Mouse (Mus musculus) neural tube, embryonic 14.5 days (tissue): ENCODE results near the gene Sema3a. TPM values are rescaled to one million over a fixed set of nuclear protein-coding genes. Genes with fewer than 3 reads are reported as not detected.

Source experiments
- ATAC-seq: fragments of 200-750 bp; cut with Nextera tagmentation; 2 replicates; pipeline ENCODE4 v1.8.0; 2017; ENCODE audit warnings: low read depth, mild to moderate bottlenecking, moderate TSS enrichment, moderate library complexity
- H3K27ac ChIP-seq: fragments of 300-500 bp; sonication (generic); 2 replicates; pipeline ENCODE4 v1.5.1; 2014; ENCODE audit warnings: low read depth, mild to moderate bottlenecking, control low read depth, low read length, moderate library complexity, mixed read lengths
- H3K27me3 ChIP-seq: fragments of 300-500 bp; sonication (generic); 2 replicates; pipeline ENCODE4 v1.6.1; 2014; ENCODE audit warnings: low read length; ENCODE audit not compliant: control insufficient read depth, insufficient read depth
- H3K36me3 ChIP-seq: fragments of 300-500 bp; sonication (generic); 2 replicates; pipeline ENCODE4 v1.6.1; 2014; ENCODE audit warnings: low read length, mixed read lengths; ENCODE audit not compliant: control insufficient read depth, insufficient read depth
- H3K4me1 ChIP-seq: fragments of 300-500 bp; sonication (generic); 2 replicates; pipeline ENCODE4 v1.6.1; 2014; ENCODE audit warnings: low read length; ENCODE audit not compliant: control insufficient read depth, insufficient read depth
- H3K4me2 ChIP-seq: fragments of 300-500 bp; sonication (generic); 2 replicates; pipeline ENCODE4 v1.6.1; 2014; ENCODE audit warnings: mild to moderate bottlenecking, low read depth, low read length, control low read depth
- H3K4me3 ChIP-seq: fragments of 300-500 bp; sonication (generic); 2 replicates; pipeline ENCODE4 v1.5.1; 2014; ENCODE audit warnings: low read depth, low read length, control low read depth, mixed read lengths
- H3K9ac ChIP-seq: fragments of 300-500 bp; sonication (generic); replicated peaks from 2 replicates; pipeline ENCODE4 v1.6.1; 2014; ENCODE audit warnings: low read depth, mild to moderate bottlenecking, control low read depth, low read length, mixed read lengths
- H3K9me3 ChIP-seq: fragments of 300-500 bp; sonication (generic); 2 replicates; pipeline ENCODE4 v1.6.1; 2016; ENCODE audit warnings: low read length; ENCODE audit not compliant: control insufficient read depth
- WGBS: fragments of 180-500 bp; shearing (Covaris S2); extraction: QIAGEN DNeasy Blood & Tissue Kit; methylation state at CpG from one replicate; pipeline ENCODE4 v1.1.7; 2014; 5-methylcytosine and 5-hydroxymethylcytosine counted together
- polyA plus RNA-seq: library from polyadenylated mRNA; unstranded; fragments of >200 nt; fragmentation: Nextera tagmentation; extraction: Ambion mirVana; gene quantifications from 2 replicates; pipeline ENCODE4 v1.2.1, GENCODE M21; 2014

Sema3a gene
- polyA plus RNA-seq, result 32.0 and 34.6 TPM in 2 replicates

GRCm38 (mm10) chr5:13125241-13125692, at the start of gene Sema3a:
Gene Sema3a, plus strand, starts transcription at chr5:13125414.
- H3K4me2 ChIP-seq, result peak within 1 kb of the TSS; percentile 35
- H3K4me1 ChIP-seq, result 0 out of 2 replicates have a peak, but pooled peaks cover 4% of the 10 kb centered on the region
- H3K4me3 ChIP-seq, result peak within 1 kb of the TSS; percentile 13
- H3K36me3 ChIP-seq, result no peaks in the 10 kb centered on the region
- no peaks in the 10 kb centered on the region for H3K27me3 ChIP-seq
- no peak within 1 kb of the TSS for H3K27ac ChIP-seq
- peak; percentile 97 for ATAC-seq
- H3K9me3 ChIP-seq, result no peaks in the 10 kb centered on the region
- 0 out of 2 replicates have a peak within 1 kb of the TSS, but pooled peaks have one; percentile 17 for H3K9ac ChIP-seq
- 19% methylated on average over 13 of the region's 13 CpGs for WGBS

- no peak overlapping the region for H3K9ac ChIP-seq
- H3K4me3 ChIP-seq, result no peak overlapping the region
- no peak overlapping the region for H3K4me2 ChIP-seq
- no peak for ATAC-seq
- H3K9me3 ChIP-seq, result no peaks in the 10 kb centered on the region
- no peaks in the 10 kb centered on the region for H3K4me1 ChIP-seq
- H3K27ac ChIP-seq, result no peak overlapping the region
- H3K27me3 ChIP-seq, result no peaks in the 10 kb centered on the region
- H3K36me3 ChIP-seq, result no peaks in the 10 kb centered on the region
- WGBS, result 90% methylated on average over 6 of the region's 6 CpGs
These were observed 40.3 kb upstream of the Sema3a start for GRCm38 (mm10) chr5:13084777-13085439.

- 94% methylated on average over 1 of the region's 1 CpGs for WGBS
- H3K27me3 ChIP-seq, result no peaks in the 10 kb centered on the region
- no peak overlapping the region for H3K4me2 ChIP-seq
- no peak overlapping the region for H3K27ac ChIP-seq
- H3K4me3 ChIP-seq, result no peak overlapping the region
- H3K9ac ChIP-seq, result no peak overlapping the region
- no peaks in the 10 kb centered on the region for H3K36me3 ChIP-seq
- no peaks in the 10 kb centered on the region for H3K4me1 ChIP-seq
- no peak for ATAC-seq
- H3K9me3 ChIP-seq, result no peaks in the 10 kb centered on the region
These were observed 34.8 kb upstream of the Sema3a start for GRCm38 (mm10) chr5:13090431-13090830.

- Histone ChIP-seq H3K27ac (no peak overlapping the region), H3K9me3 (no peaks in the 10 kb centered on the region), H3K4me2 (no peak overlapping the region), H3K27me3 (no peaks in the 10 kb centered on the region), H3K4me3 (no peak overlapping the region), H3K9ac (no peak overlapping the region), H3K36me3 (no peaks in the 10 kb centered on the region), H3K4me1 (no peaks in the 10 kb centered on the region)
- WGBS, result 40% methylated on average over 2 of the region's 2 CpGs
- no peak for ATAC-seq
These were observed 15.7 kb upstream of the Sema3a start for GRCm38 (mm10) chr5:13109522-13109921.

- no peak overlapping the region for H3K9ac ChIP-seq
- no peaks in the 10 kb centered on the region for H3K36me3 ChIP-seq
- 0 out of 2 replicates have a peak, but pooled peaks have one; percentile 31 for ATAC-seq
- no peak overlapping the region for H3K4me3 ChIP-seq
- no peaks in the 10 kb centered on the region for H3K27me3 ChIP-seq
- no peak overlapping the region for H3K4me2 ChIP-seq
- no peak overlapping the region for H3K27ac ChIP-seq
- no peaks in the 10 kb centered on the region for H3K9me3 ChIP-seq
- 22% methylated on average over 8 of the region's 8 CpGs for WGBS
- no peaks in the 10 kb centered on the region for H3K4me1 ChIP-seq
These were observed 8.0 kb upstream of the Sema3a start for GRCm38 (mm10) chr5:13117236-13117635.

GRCm38 (mm10) chr5:13125757-13126156, 543 bp downstream of the Sema3a start:
- Histone ChIP-seq H3K36me3 (no peaks in the 10 kb centered on the region), H3K27ac (no peak overlapping the region), H3K9ac (no peak overlapping the region), H3K4me1 (0 out of 2 replicates have a peak, but pooled peaks cover 4% of the 10 kb centered on the region), H3K9me3 (no peaks in the 10 kb centered on the region), H3K27me3 (no peaks in the 10 kb centered on the region), H3K4me3 (peak overlapping the region; percentile 13; the same call in 1 of the 2 replicates), H3K4me2 (peak overlapping the region; percentile 35)
- 61% methylated on average over 9 of the region's 9 CpGs for WGBS
- peak; percentile 45 for ATAC-seq

GRCm38 (mm10) chr5:13126196-13126595, 982 bp downstream of the Sema3a start:
- 0 out of 2 replicates have a peak, but pooled peaks cover 4% of the 10 kb centered on the region for H3K4me1 ChIP-seq
- no peak for ATAC-seq
- H3K9ac ChIP-seq, result no peak overlapping the region
- no peak overlapping the region for H3K4me3 ChIP-seq
- no peak overlapping the region for H3K27ac ChIP-seq
- 73% methylated on average over 4 of the region's 4 CpGs for WGBS
- no peaks in the 10 kb centered on the region for H3K36me3 ChIP-seq
- H3K27me3 ChIP-seq, result no peaks in the 10 kb centered on the region
- H3K4me2 ChIP-seq, result peak overlapping the region; percentile 35; the same call in 1 of the 2 replicates
- no peaks in the 10 kb centered on the region for H3K9me3 ChIP-seq

GRCm38 (mm10) chr5:13127121-13127520, 1.9 kb downstream of the Sema3a start:
- no peaks in the 10 kb centered on the region for H3K27me3 ChIP-seq
- no peak for ATAC-seq
- H3K9ac ChIP-seq, result no peak overlapping the region
- no peak overlapping the region for H3K4me2 ChIP-seq
- H3K36me3 ChIP-seq, result no peaks in the 10 kb centered on the region
- H3K4me1 ChIP-seq, result 0 out of 2 replicates have a peak, but pooled peaks cover 4% of the 10 kb centered on the region
- H3K4me3 ChIP-seq, result no peak overlapping the region
- no peak overlapping the region for H3K27ac ChIP-seq
- no peaks in the 10 kb centered on the region for H3K9me3 ChIP-seq
- WGBS, result 57% methylated on average over 3 of the region's 3 CpGs

GRCm38 (mm10) chr5:13144733-13145457, 19.7 kb downstream of the Sema3a start:
- 4% methylated on average over 7 of the region's 7 CpGs for WGBS
- no peak overlapping the region for H3K4me2 ChIP-seq
- no peaks in the 10 kb centered on the region for H3K27me3 ChIP-seq
- no peak overlapping the region for H3K4me3 ChIP-seq
- H3K27ac ChIP-seq, result no peak overlapping the region
- no peaks in the 10 kb centered on the region for H3K9me3 ChIP-seq
- ATAC-seq, result peak; percentile 90
- no peaks in the 10 kb centered on the region for H3K36me3 ChIP-seq
- no peaks in the 10 kb centered on the region for H3K4me1 ChIP-seq
- H3K9ac ChIP-seq, result no peak overlapping the region
